Mouse (Mus musculus): ENCODE data around the gene Sh2d1b2. TPM values are rescaled to one million over a fixed set of nuclear protein-coding genes. Genes with fewer than 3 reads are reported as not detected.

The Sh2d1b2 gene
- polyA plus RNA-seq, 1 experiment from 2014 or later: not detected

DNA sequence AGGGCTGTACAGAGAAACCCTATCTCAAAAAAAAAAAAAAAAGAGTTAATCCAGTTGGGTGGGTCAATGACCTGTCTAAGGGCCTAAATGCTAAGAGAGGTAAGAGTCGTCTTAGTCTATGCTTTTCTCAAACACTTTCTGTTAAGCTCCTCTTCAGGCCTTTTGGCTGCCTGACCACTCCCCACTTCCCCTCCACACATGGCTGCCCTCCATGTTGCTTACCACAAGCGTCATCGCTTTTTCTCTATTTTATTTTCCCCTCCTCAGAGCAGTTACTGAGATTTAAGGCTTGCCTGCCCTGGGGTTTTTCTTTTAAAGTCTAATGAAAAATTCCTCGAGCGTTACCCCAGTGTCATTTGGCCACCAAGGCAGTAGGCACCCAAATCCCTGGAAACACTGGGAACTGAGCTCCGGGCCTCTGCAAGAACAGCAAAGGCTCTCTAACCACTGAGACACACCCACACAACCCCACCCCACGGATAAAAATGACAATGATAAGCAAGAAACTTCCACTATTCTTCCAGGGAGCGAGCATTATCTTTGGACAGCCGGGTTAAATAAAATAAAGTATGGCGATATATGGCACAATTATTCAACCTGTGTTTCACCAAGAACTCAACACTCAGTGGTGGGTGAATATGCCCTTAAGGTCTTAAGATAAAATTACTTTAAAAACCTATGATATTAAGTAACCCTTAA, 19.2 kb upstream of the Sh2d1b2 start:
- Histone ChIP-seq H3K36me3 (ENCODE audit: control insufficient read depth, insufficient read depth, low read length) (peaks cover under 1% of the 10 kb centered on the region; the same call in 1 of the 2 replicates), H3K27me3 (ENCODE audit: control insufficient read depth, insufficient read depth, low read length) (no peaks in the 10 kb centered on the region), H3K9ac (ENCODE audit: low read length) (no peak overlapping the region), H3K4me2 (no peak overlapping the region), H3K4me3 (ENCODE audit: low read depth, low read length) (no peak overlapping the region), H3K9me3 (ENCODE audit: control insufficient read depth, low read length) (no peaks in the 10 kb centered on the region), H3K4me1 (ENCODE audit: control insufficient read depth, insufficient read depth, low read length) (peaks cover 6% of the 10 kb centered on the region), H3K27ac (ENCODE audit: low read depth, low read length) (no peak overlapping the region)
- ATAC-seq (ENCODE audit: low FRiP score): no peak
- WGBS: 90% methylated on average over 10 of the region's 10 CpGs
- DNase-seq (ENCODE audit: low spot score, missing footprints): no peak

DNA sequence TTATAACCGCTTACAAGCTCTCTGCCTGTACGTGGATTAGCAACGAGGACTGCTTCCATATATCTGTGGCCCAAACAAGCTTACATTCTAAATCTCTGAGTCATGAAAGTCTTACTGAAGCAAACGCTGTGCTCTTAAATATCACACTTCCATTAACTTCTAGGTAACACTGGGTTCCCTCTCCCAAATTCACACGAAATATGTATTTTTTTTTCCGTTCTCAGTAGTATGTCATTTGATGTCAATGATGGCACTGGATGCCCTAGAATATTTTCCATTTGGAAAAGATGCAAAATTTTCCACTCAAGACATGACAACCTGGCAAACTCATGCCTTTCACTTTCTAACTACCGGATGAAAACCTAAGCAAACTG, 18.2 kb upstream of the Sh2d1b2 start:
- DNase-seq (ENCODE audit: low spot score, missing footprints): peak; percentile 85

DNA sequence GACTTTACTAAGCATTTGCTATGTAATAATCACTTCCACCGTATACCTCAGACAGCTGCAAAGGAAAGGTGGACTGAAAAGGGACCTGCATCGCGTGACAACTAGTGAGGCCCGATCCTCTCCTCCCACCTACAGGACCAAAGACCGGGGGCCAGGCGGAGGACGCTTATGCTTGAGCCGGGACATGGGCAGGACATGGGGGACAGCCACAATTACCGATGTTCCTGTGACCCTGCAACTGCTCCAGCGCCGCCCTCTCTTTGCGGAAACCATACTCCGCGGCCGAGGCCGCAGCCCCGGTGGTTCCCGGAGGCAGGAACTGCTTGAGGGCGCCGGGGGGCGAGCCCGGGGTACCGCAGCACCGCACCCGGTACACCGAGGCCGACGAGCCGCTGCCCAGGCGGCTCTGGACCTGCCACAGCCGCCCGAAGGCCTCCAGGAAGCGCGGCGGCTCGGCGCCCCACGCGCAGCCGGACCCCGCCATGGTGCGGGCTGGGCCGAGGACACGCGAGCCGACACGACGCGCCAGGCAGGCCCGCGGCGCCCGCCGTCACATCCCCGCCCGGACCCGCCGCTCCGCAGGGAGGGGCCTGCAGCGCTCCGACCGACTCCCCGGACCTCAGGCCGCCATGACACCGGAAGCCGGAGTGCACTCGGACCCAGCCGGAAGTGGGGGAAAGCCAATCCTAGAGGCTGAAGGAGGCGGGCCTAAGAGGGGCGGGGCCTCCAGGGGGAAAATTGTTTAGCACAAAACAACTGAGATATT, 17.6 kb upstream of the Sh2d1b2 start, which contains the start of gene Uhmk1:
Gene Uhmk1, minus strand, starts transcription at position 641 of the 766 bp plus-strand sequence.
- WGBS: under 1% methylated on average over 67 of the region's 70 CpGs
- DNase-seq (ENCODE audit: low spot score, missing footprints) (peak; percentile 96), ATAC-seq (ENCODE audit: low FRiP score) (peak; percentile 100)
- no peaks in the 10 kb centered on the region for H3K9me3 ChIP-seq (ENCODE audit: control insufficient read depth, low read length)
- no peak within 1 kb of the TSS for H3K27ac ChIP-seq (ENCODE audit: low read depth, low read length)
- peaks cover 6% of the 10 kb centered on the region for H3K4me1 ChIP-seq (ENCODE audit: control insufficient read depth, insufficient read depth, low read length)
- H3K36me3 ChIP-seq (ENCODE audit: control insufficient read depth, insufficient read depth, low read length): no peaks in the 10 kb centered on the region; the same call in 1 of the 2 replicates
- H3K27me3 ChIP-seq (ENCODE audit: control insufficient read depth, insufficient read depth, low read length): no peaks in the 10 kb centered on the region
- H3K4me3 ChIP-seq (ENCODE audit: low read depth, low read length): peak within 1 kb of the TSS; percentile 95
- H3K9ac ChIP-seq (ENCODE audit: low read length): peak within 1 kb of the TSS; percentile 91
- H3K4me2 ChIP-seq: peak within 1 kb of the TSS; percentile 75

More for the DNA sequence above, 18.2 kb upstream of the Sh2d1b2 start:
- Histone ChIP-seq H3K9me3 (ENCODE audit: control insufficient read depth, low read length) (no peaks in the 10 kb centered on the region), H3K27ac (ENCODE audit: low read depth, low read length) (no peak overlapping the region), H3K4me3 (ENCODE audit: low read depth, low read length) (peak overlapping the region; percentile 95), H3K4me1 (ENCODE audit: control insufficient read depth, insufficient read depth, low read length) (peaks cover 6% of the 10 kb centered on the region), H3K4me2 (peak overlapping the region; percentile 75), H3K9ac (ENCODE audit: low read length) (peak overlapping the region; percentile 91), H3K36me3 (ENCODE audit: control insufficient read depth, insufficient read depth, low read length) (no peaks in the 10 kb centered on the region; the same call in 1 of the 2 replicates), H3K27me3 (ENCODE audit: control insufficient read depth, insufficient read depth, low read length) (no peaks in the 10 kb centered on the region)
- no peak for ATAC-seq (ENCODE audit: low FRiP score)
- WGBS: 50% methylated on average over 7 of the region's 7 CpGs

DNA sequence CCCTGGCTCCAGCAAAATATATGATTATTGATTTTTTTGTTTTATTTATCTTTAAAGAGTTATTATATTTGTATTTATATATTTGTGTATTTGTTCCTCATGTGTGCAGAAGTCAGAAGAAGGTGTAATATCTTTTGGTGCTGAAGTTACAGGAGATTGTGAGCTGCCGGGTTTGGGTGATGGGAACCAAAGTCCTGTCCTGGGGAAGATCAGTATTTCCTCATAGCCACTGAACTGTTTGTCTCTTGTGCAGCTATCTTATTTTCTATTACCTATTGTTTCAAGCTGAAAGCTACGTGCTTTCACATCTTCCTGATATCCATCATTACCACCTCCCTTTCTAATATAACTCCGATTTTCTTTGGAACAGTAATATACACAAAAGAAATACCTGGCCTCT, 17.0 kb upstream of the Sh2d1b2 start:
- peak; percentile 87 for DNase-seq (ENCODE audit: low spot score, missing footprints)
- H3K36me3 ChIP-seq (ENCODE audit: control insufficient read depth, insufficient read depth, low read length): no peaks in the 10 kb centered on the region; the same call in 1 of the 2 replicates
- peak overlapping the region; percentile 75; the same call in 1 of the 2 replicates for H3K4me2 ChIP-seq
- peaks cover 6% of the 10 kb centered on the region for H3K4me1 ChIP-seq (ENCODE audit: control insufficient read depth, insufficient read depth, low read length)
- no peak overlapping the region for H3K9ac ChIP-seq (ENCODE audit: low read length)
- H3K9me3 ChIP-seq (ENCODE audit: control insufficient read depth, low read length): no peaks in the 10 kb centered on the region
- H3K4me3 ChIP-seq (ENCODE audit: low read depth, low read length): peak overlapping the region; percentile 95; the same call in 1 of the 2 replicates
- WGBS: 75% methylated on average over 3 of the region's 3 CpGs
- H3K27me3 ChIP-seq (ENCODE audit: control insufficient read depth, insufficient read depth, low read length): no peaks in the 10 kb centered on the region
- no peak overlapping the region for H3K27ac ChIP-seq (ENCODE audit: low read depth, low read length)
- no peak for ATAC-seq (ENCODE audit: low FRiP score)

DNA sequence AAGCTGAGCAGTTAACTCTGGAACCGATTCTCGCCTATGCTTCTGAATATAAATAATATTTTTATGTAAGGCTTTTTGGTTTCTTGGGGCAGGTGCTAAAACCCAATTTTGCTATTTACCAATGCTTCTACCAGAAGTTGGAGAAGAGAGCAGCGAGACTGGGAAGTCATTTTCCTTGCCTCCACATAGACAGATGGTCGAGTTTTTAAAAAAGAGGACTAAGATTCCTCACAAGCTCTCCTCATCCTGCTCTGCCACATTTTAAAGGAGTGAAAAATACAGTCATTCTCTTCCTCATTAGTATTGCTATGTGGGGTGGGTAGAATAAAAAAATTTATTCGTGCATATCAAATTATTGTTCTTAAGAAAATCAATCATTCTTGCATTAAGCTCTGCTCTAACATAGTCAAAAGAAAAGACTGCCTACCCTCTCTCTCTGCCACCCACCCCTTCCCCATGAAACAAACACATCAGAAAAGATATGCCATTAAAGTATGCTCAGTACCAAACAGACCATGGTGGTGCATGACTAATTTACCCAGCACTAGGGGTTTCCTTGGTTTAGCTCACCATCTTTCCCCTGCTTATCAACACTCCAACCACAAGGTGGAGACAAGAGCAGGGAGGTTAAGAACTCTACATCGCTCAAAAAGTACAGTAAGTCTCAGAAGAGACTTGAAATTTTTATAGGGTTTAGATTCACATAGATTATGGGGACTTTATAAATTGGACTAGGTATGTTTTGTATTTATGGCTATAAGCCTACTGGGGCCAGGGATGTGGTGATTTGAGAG, 14.3 kb upstream of the Sh2d1b2 start:
- Histone ChIP-seq H3K4me2 (no peak overlapping the region), H3K27ac (ENCODE audit: low read depth, low read length) (no peak overlapping the region), H3K36me3 (ENCODE audit: control insufficient read depth, insufficient read depth, low read length) (no peaks in the 10 kb centered on the region), H3K9ac (ENCODE audit: low read length) (no peak overlapping the region), H3K4me1 (ENCODE audit: control insufficient read depth, insufficient read depth, low read length) (peaks cover 6% of the 10 kb centered on the region), H3K27me3 (ENCODE audit: control insufficient read depth, insufficient read depth, low read length) (no peaks in the 10 kb centered on the region), H3K4me3 (ENCODE audit: low read depth, low read length) (no peak overlapping the region), H3K9me3 (ENCODE audit: control insufficient read depth, low read length) (no peaks in the 10 kb centered on the region)
- ATAC-seq (ENCODE audit: low FRiP score): no peak
- DNase-seq (ENCODE audit: low spot score, missing footprints): no peak
- 78% methylated on average over 6 of the region's 6 CpGs for WGBS

DNA sequence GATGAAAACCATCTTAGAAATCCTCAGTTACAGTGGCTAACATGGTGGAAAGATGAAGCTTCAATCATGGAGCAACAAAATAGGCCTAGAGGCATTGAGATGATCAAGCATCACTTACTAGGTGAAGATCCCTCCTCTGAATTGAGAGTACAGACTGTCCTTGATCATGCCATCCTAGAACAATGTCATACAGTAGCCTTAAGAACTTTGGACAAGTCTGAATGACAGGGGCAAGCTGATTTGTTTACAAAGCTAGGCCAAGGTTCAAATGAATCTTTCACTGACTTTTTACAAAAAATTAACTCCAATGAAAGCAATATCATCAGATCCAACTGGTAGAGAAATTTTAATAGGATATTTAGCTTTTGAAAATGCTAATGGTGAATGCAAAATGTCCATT, 12.2 kb upstream of the Sh2d1b2 start:
- H3K27me3 ChIP-seq (ENCODE audit: control insufficient read depth, insufficient read depth, low read length): no peaks in the 10 kb centered on the region
- H3K4me3 ChIP-seq (ENCODE audit: low read depth, low read length): no peak overlapping the region
- no peak overlapping the region for H3K9ac ChIP-seq (ENCODE audit: low read length)
- no peak for ATAC-seq (ENCODE audit: low FRiP score)
- no peak for DNase-seq (ENCODE audit: low spot score, missing footprints)
- H3K4me1 ChIP-seq (ENCODE audit: control insufficient read depth, insufficient read depth, low read length): no peaks in the 10 kb centered on the region
- no peak overlapping the region for H3K27ac ChIP-seq (ENCODE audit: low read depth, low read length)
- H3K36me3 ChIP-seq (ENCODE audit: control insufficient read depth, insufficient read depth, low read length): no peaks in the 10 kb centered on the region
- H3K4me2 ChIP-seq: no peak overlapping the region
- H3K9me3 ChIP-seq (ENCODE audit: control insufficient read depth, low read length): no peaks in the 10 kb centered on the region

DNA sequence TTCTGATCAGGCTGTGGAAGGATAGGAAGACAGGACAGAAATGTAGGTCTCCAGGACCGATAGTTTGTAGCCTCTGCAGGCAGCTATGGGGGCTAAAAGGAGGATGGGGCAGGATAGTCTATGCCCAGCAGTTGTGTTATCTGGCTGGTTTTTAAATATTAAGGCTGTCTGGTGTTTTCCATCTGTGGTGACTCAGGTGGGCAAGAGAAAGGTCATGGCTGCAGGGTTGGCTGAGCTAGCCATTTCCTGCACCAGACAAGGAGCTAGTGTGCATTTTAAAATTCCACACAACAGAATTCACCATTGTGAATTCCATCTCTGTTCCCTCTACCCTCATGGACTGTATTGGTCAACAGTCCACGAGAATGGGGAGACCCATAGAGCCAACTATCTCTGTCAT, 9.3 kb upstream of the Sh2d1b2 start:
- ATAC-seq (ENCODE audit: low FRiP score): no peak
- H3K9me3 ChIP-seq (ENCODE audit: control insufficient read depth, low read length): no peaks in the 10 kb centered on the region
- no peak overlapping the region for H3K27ac ChIP-seq (ENCODE audit: low read depth, low read length)
- no peak overlapping the region for H3K9ac ChIP-seq (ENCODE audit: low read length)
- no peaks in the 10 kb centered on the region for H3K36me3 ChIP-seq (ENCODE audit: control insufficient read depth, insufficient read depth, low read length)
- no peaks in the 10 kb centered on the region for H3K4me1 ChIP-seq (ENCODE audit: control insufficient read depth, insufficient read depth, low read length)
- H3K27me3 ChIP-seq (ENCODE audit: control insufficient read depth, insufficient read depth, low read length): no peaks in the 10 kb centered on the region
- DNase-seq (ENCODE audit: low spot score, missing footprints): no peak
- 75% methylated on average over 2 of the region's 2 CpGs for WGBS
- H3K4me3 ChIP-seq (ENCODE audit: low read depth, low read length): no peak overlapping the region
- no peak overlapping the region for H3K4me2 ChIP-seq

DNA sequence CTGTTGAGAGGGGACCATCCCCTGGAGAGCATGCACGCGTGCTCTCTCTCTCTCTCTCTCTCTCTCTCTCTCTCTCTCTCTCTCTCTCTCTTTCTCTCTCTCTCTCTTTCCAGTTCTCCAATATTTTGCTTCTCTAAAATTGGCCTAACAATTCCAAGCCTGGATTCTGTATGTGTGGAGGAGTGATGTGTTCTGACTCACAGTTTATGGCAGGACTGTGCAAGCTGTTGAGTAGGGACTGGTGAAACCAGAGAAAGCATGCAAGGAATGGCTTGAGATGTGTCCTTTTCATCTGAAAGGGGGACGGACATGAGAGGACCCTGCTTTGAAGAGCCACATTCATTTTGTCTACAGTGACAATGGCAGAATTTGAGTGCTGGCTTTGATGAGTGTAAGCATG, 12.5 kb downstream of the Sh2d1b2 start:
- WGBS: 86% methylated on average over 3 of the region's 3 CpGs
- Histone ChIP-seq H3K9me3 (ENCODE audit: control insufficient read depth, low read length) (no peaks in the 10 kb centered on the region), H3K27me3 (ENCODE audit: control insufficient read depth, insufficient read depth, low read length) (no peaks in the 10 kb centered on the region), H3K4me1 (ENCODE audit: control insufficient read depth, insufficient read depth, low read length) (no peaks in the 10 kb centered on the region), H3K36me3 (ENCODE audit: control insufficient read depth, insufficient read depth, low read length) (no peaks in the 10 kb centered on the region), H3K9ac (ENCODE audit: low read length) (no peak overlapping the region), H3K4me3 (ENCODE audit: low read depth, low read length) (no peak overlapping the region), H3K4me2 (no peak overlapping the region), H3K27ac (ENCODE audit: low read depth, low read length) (no peak overlapping the region)
- ATAC-seq (ENCODE audit: low FRiP score): no peak
- no peak for DNase-seq (ENCODE audit: low spot score, missing footprints)
